Mouse (Mus musculus) limb, embryonic 12.5 days (tissue): ENCODE measurements at regions not wholly inside any gene's neighbourhood (a gene's known extent, or its start where the extent isn't known, plus 50 kb on each side); places are given as distances from the start of the nearest gene placed in this dataset.

Source experiments
- ATAC-seq: fragments of 200-750 bp; cut with Nextera tagmentation; 2 replicates; pipeline ENCODE4 v1.8.0; 2017; ENCODE audit warnings: low read depth, moderate TSS enrichment; ENCODE audit not compliant: insufficient number of reproducible peaks, insufficient read depth, low FRiP score, low TSS enrichment
- H3K27ac ChIP-seq: fragments of 300-500 bp; sonication (generic); 2 replicates; pipeline ENCODE4 v1.5.1; 2016; ENCODE audit warnings: mild to moderate bottlenecking, moderate library complexity
- H3K27me3 ChIP-seq: fragments of 300-500 bp; sonication (generic); 2 replicates; pipeline ENCODE4 v1.6.1; 2016; ENCODE audit warnings: mild to moderate bottlenecking, moderate library complexity
- H3K36me3 ChIP-seq: fragments of 300-500 bp; sonication (generic); 2 replicates; pipeline ENCODE4 v1.6.1; 2016; ENCODE audit warnings: mild to moderate bottlenecking, moderate library complexity
- H3K4me1 ChIP-seq: fragments of 300-500 bp; sonication (generic); replicated peaks from 2 replicates; pipeline ENCODE4 v1.6.1; 2016
- H3K4me2 ChIP-seq: fragments of 300-500 bp; sonication (generic); 2 replicates; pipeline ENCODE4 v1.6.1; 2016; ENCODE audit warnings: mild to moderate bottlenecking, moderate library complexity
- H3K4me3 ChIP-seq: fragments of 300-500 bp; sonication (generic); replicated peaks from 2 replicates; pipeline ENCODE4 v1.5.1; 2016; ENCODE audit warnings: mild to moderate bottlenecking
- H3K9ac ChIP-seq: fragments of 300-500 bp; sonication (generic); replicated peaks from 2 replicates; pipeline ENCODE4 v1.6.1; 2016; ENCODE audit warnings: mild to moderate bottlenecking, moderate library complexity
- H3K9me3 ChIP-seq: fragments of 300-500 bp; sonication (generic); 2 replicates; pipeline ENCODE4 v1.6.1; 2016; ENCODE audit warnings: mild to moderate bottlenecking, moderate library complexity
- WGBS: fragments of 180-500 bp; shearing (Covaris S2); methylation state at CpG from one replicate; pipeline ENCODE4 v1.1.7; 2016; 5-methylcytosine and 5-hydroxymethylcytosine counted together

GRCm38 (mm10) chr5:126019781-126020180 lies 488.2 kb downstream of the Tmem132b start:
- no peaks in the 10 kb centered on the region for H3K9me3 ChIP-seq
- no peak overlapping the region for H3K4me2 ChIP-seq
- H3K9ac ChIP-seq, result no peak overlapping the region
- 89% methylated on average over 8 of the region's 8 CpGs for whole genome bisulfite sequencing
- H3K4me1 ChIP-seq, result no peaks in the 10 kb centered on the region
- H3K27me3 ChIP-seq, result no peaks in the 10 kb centered on the region
- no peak for ATAC-seq
- no peaks in the 10 kb centered on the region for H3K36me3 ChIP-seq
- no peak overlapping the region for H3K4me3 ChIP-seq
- H3K27ac ChIP-seq, result no peak overlapping the region

- no peak for ATAC-seq
Measured at GRCm38 (mm10) chr5:126023906-126024305, 492.3 kb downstream of the Tmem132b start.

GRCm38 (mm10) chr5:126034846-126035245 lies 503.3 kb downstream of the Tmem132b start:
- Histone ChIP-seq H3K27me3 (no peaks in the 10 kb centered on the region), H3K4me1 (no peaks in the 10 kb centered on the region), H3K36me3 (no peaks in the 10 kb centered on the region), H3K4me3 (no peak overlapping the region), H3K27ac (no peak overlapping the region), H3K9me3 (0 out of 2 replicates have a peak, but pooled peaks cover 6% of the 10 kb centered on the region), H3K9ac (no peak overlapping the region), H3K4me2 (no peak overlapping the region)
- WGBS, result 69% methylated on average over 1 of the region's 1 CpGs
- ATAC-seq, result no peak

More at GRCm38 (mm10) chr5:126023906-126024305, 492.3 kb downstream of the Tmem132b start:
- WGBS, result 35% methylated on average over 2 of the region's 2 CpGs
- Histone ChIP-seq H3K4me3 (no peak overlapping the region), H3K9me3 (no peaks in the 10 kb centered on the region), H3K27ac (no peak overlapping the region), H3K4me1 (no peaks in the 10 kb centered on the region), H3K9ac (no peak overlapping the region), H3K4me2 (no peak overlapping the region), H3K36me3 (no peaks in the 10 kb centered on the region), H3K27me3 (no peaks in the 10 kb centered on the region)

- 48% methylated on average over 1 of the region's 1 CpGs for WGBS
- no peak for ATAC-seq
Measured at GRCm38 (mm10) chr5:126036686-126037085, 505.1 kb downstream of the Tmem132b start.

GRCm38 (mm10) chr5:126045761-126046160 lies 514.2 kb downstream of the Tmem132b start:
- H3K4me1 ChIP-seq, result no peaks in the 10 kb centered on the region

More at GRCm38 (mm10) chr5:126036686-126037085, 505.1 kb downstream of the Tmem132b start:
- Histone ChIP-seq H3K4me3 (no peak overlapping the region), H3K27me3 (no peaks in the 10 kb centered on the region), H3K4me1 (no peaks in the 10 kb centered on the region), H3K36me3 (no peaks in the 10 kb centered on the region), H3K9ac (no peak overlapping the region), H3K9me3 (0 out of 2 replicates have a peak, but pooled peaks cover 6% of the 10 kb centered on the region), H3K4me2 (no peak overlapping the region), H3K27ac (no peak overlapping the region)

GRCm38 (mm10) chr5:126063644-126064043 lies 532.1 kb downstream of the Tmem132b start:
- Histone ChIP-seq H3K4me3 (no peak overlapping the region), H3K36me3 (no peaks in the 10 kb centered on the region), H3K27me3 (no peaks in the 10 kb centered on the region), H3K9ac (no peak overlapping the region), H3K4me2 (no peak overlapping the region), H3K4me1 (no peaks in the 10 kb centered on the region), H3K27ac (no peak overlapping the region), H3K9me3 (peaks cover 8% of the 10 kb centered on the region; the same call in 1 of the 2 replicates)
- ATAC-seq, result no peak

More at GRCm38 (mm10) chr5:126045761-126046160, 514.2 kb downstream of the Tmem132b start:
- H3K36me3 ChIP-seq, result no peaks in the 10 kb centered on the region
- ATAC-seq, result no peak
- no peak overlapping the region for H3K27ac ChIP-seq
- no peak overlapping the region for H3K4me3 ChIP-seq
- 0 out of 2 replicates have a peak, but pooled peaks cover 2% of the 10 kb centered on the region for H3K9me3 ChIP-seq
- no peaks in the 10 kb centered on the region for H3K27me3 ChIP-seq
- 80% methylated on average over 3 of the region's 3 CpGs for WGBS
- no peak overlapping the region for H3K9ac ChIP-seq
- no peak overlapping the region for H3K4me2 ChIP-seq

- H3K36me3 ChIP-seq, result no peaks in the 10 kb centered on the region
- ATAC-seq, result no peak
- H3K4me1 ChIP-seq, result no peaks in the 10 kb centered on the region
- no peaks in the 10 kb centered on the region for H3K27me3 ChIP-seq
- no peak overlapping the region for H3K4me2 ChIP-seq
- H3K4me3 ChIP-seq, result no peak overlapping the region
- no peaks in the 10 kb centered on the region for H3K9me3 ChIP-seq
- WGBS, result 53% methylated on average over 7 of the region's 7 CpGs
- H3K27ac ChIP-seq, result no peak overlapping the region
- no peak overlapping the region for H3K9ac ChIP-seq
Measured at GRCm38 (mm10) chr5:126079281-126079838, 547.8 kb downstream of the Tmem132b start.

- Histone ChIP-seq H3K4me2 (no peak overlapping the region), H3K9me3 (0 out of 2 replicates have a peak, but pooled peaks cover 5% of the 10 kb centered on the region), H3K9ac (no peak overlapping the region), H3K4me1 (no peaks in the 10 kb centered on the region), H3K27me3 (no peaks in the 10 kb centered on the region; the same call in 1 of the 2 replicates), H3K4me3 (no peak overlapping the region), H3K27ac (no peak overlapping the region), H3K36me3 (no peaks in the 10 kb centered on the region)
- ATAC-seq, result no peak
- 71% methylated on average over 4 of the region's 4 CpGs for WGBS
Measured at GRCm38 (mm10) chr5:126088251-126088914, 556.8 kb downstream of the Tmem132b start.

- 85% methylated on average over 5 of the region's 5 CpGs for WGBS
- ATAC-seq, result no peak
- no peaks in the 10 kb centered on the region for H3K4me1 ChIP-seq
- H3K4me3 ChIP-seq, result no peak overlapping the region
- no peaks in the 10 kb centered on the region for H3K36me3 ChIP-seq
- no peaks in the 10 kb centered on the region for H3K27me3 ChIP-seq
- H3K27ac ChIP-seq, result no peak overlapping the region
- no peak overlapping the region for H3K9ac ChIP-seq
- no peak overlapping the region for H3K4me2 ChIP-seq
- no peaks in the 10 kb centered on the region for H3K9me3 ChIP-seq
Measured at GRCm38 (mm10) chr5:126093196-126093595, 561.6 kb downstream of the Tmem132b start.

- Histone ChIP-seq H3K9me3 (no peaks in the 10 kb centered on the region), H3K36me3 (no peaks in the 10 kb centered on the region), H3K9ac (no peak overlapping the region), H3K4me2 (no peak overlapping the region), H3K4me3 (no peak overlapping the region), H3K27ac (no peak overlapping the region), H3K4me1 (no peaks in the 10 kb centered on the region), H3K27me3 (no peaks in the 10 kb centered on the region)
- no peak for ATAC-seq
- WGBS, result 73% methylated on average over 6 of the region's 6 CpGs
Measured at GRCm38 (mm10) chr5:126096616-126097261, 565.2 kb downstream of the Tmem132b start.

- no peaks in the 10 kb centered on the region for H3K9me3 ChIP-seq
- H3K27me3 ChIP-seq, result no peaks in the 10 kb centered on the region
- no peaks in the 10 kb centered on the region for H3K36me3 ChIP-seq
- no peak overlapping the region for H3K9ac ChIP-seq
- H3K4me3 ChIP-seq, result no peak overlapping the region
- no peak overlapping the region for H3K4me2 ChIP-seq
- no peak for ATAC-seq
- H3K4me1 ChIP-seq, result no peaks in the 10 kb centered on the region
- no peak overlapping the region for H3K27ac ChIP-seq
Measured at GRCm38 (mm10) chr5:126097262-126097628, 565.7 kb downstream of the Tmem132b start.
